Mouse (Mus musculus) stomach, postnatal 0 days (tissue): ENCODE results near the gene Arid3a. TPM values are rescaled to one million over a fixed set of nuclear protein-coding genes. Genes with fewer than 3 reads are reported as not detected.
"Not testable (repeated sequence)": the region's sequence is repeated elsewhere in the genome, so short reads cannot be mapped to it uniquely, and the experiment has no call there.

Experiments
- ATAC-seq: fragments of 200-750 bp; cut with Nextera tagmentation; 2 replicates; pipeline ENCODE4 v1.8.0; 2017; ENCODE audit not compliant: low FRiP score, low TSS enrichment
- DNase-seq: peaks from one replicate; pipeline ENCODE4 v3.0.0-alpha.2; 2016; ENCODE audit warnings: low spot score
- H3K27ac ChIP-seq: fragments of 300-500 bp; sonication (generic); replicated peaks from 2 replicates; pipeline ENCODE4 v1.5.1; 2014; ENCODE audit warnings: mild to moderate bottlenecking, control low read depth
- H3K27me3 ChIP-seq: fragments of 300-500 bp; sonication (generic); 2 replicates; pipeline ENCODE4 v1.6.1; 2014; ENCODE audit warnings: low read length; ENCODE audit not compliant: control insufficient read depth, insufficient read depth
- H3K36me3 ChIP-seq: fragments of 300-500 bp; sonication (generic); 2 replicates; pipeline ENCODE4 v1.6.1; 2014; ENCODE audit warnings: low read length, mixed read lengths; ENCODE audit not compliant: control insufficient read depth, insufficient read depth
- H3K4me1 ChIP-seq: fragments of 300-500 bp; sonication (generic); replicated peaks from 2 replicates; pipeline ENCODE4 v1.6.1; 2014; ENCODE audit warnings: antibody characterized with exemption; ENCODE audit not compliant: control insufficient read depth, insufficient read depth
- H3K4me2 ChIP-seq: fragments of 300-500 bp; sonication (generic); replicated peaks from 2 replicates; pipeline ENCODE4 v1.6.1; 2014; ENCODE audit warnings: low read depth, mild to moderate bottlenecking, control low read depth, moderate library complexity
- H3K4me3 ChIP-seq: fragments of 300-500 bp; sonication (generic); 2 replicates; pipeline ENCODE4 v1.5.1; 2014; ENCODE audit warnings: low read depth, low read length, control low read depth
- H3K9ac ChIP-seq: fragments of 300-500 bp; sonication (generic); 2 replicates; pipeline ENCODE4 v1.6.1; 2014; ENCODE audit warnings: mild to moderate bottlenecking, low read length, control low read depth, mixed read lengths
- H3K9me3 ChIP-seq: fragments of 300-500 bp; sonication (generic); 2 replicates; pipeline ENCODE4 v1.6.1; 2016; ENCODE audit warnings: low read length; ENCODE audit not compliant: control insufficient read depth
- CTCF ChIP-seq: IDR thresholded peaks from 2 replicates; pipeline ENCODE4 v1.5.1; 2016; ENCODE audit warnings: antibody characterized with exemption, low read depth, mild to moderate bottlenecking, moderate library complexity
- EP300 ChIP-seq: optimal IDR thresholded peaks from 2 replicates; pipeline ENCODE3; 2016; ENCODE audit warnings: antibody characterized with exemption
- WGBS: fragments of 180-500 bp; shearing (Covaris S2); extraction: QIAGEN DNeasy Blood & Tissue Kit; methylation state at CpG from one replicate; pipeline ENCODE4 v1.1.7; 2014; 5-methylcytosine and 5-hydroxymethylcytosine counted together
- polyA plus RNA-seq: library from polyadenylated mRNA; unstranded; fragments of >200 nt; fragmentation: Nextera tagmentation; extraction: Ambion mirVana; gene quantifications from 2 replicates; pipeline ENCODE4 v1.2.1, GENCODE M21; 2015

The Arid3a gene
- polyA plus RNA-seq, 1 experiment from 2014 or later = 3.5 TPM

DNA sequence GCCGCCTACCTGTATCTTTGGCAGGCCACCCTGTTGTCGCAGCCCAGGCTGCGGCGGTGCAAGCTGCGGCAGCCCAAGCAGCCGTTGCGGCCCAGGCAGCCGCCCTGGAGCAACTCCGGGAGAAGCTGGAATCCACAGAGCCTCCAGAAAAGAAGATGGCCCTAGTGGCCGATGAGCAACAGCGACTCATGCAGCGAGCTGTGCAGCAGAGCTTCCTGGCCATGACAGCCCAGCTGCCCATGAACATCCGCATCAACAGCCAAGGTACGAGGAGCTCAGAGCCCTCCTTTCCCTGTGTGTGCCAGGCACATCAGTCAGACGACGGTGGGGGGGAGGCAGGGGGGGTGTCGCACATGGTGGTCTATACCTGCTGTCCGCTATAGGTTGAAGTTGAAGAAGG lies 23.8 kb downstream of the Arid3a start:
- ATAC-seq (no peak), DNase-seq (no peak)
- 82% methylated on average over 18 of the region's 18 CpGs for WGBS
- no peak overlapping the region for H3K27ac ChIP-seq
- no peaks in the 10 kb centered on the region for H3K27me3 ChIP-seq
- H3K9ac ChIP-seq = no peak overlapping the region
- peaks cover 24% of the 10 kb centered on the region for H3K36me3 ChIP-seq
- no peaks in the 10 kb centered on the region for H3K9me3 ChIP-seq
- H3K4me1 ChIP-seq = peaks cover 3% of the 10 kb centered on the region; the same call in 1 of the 2 replicates
- no peak overlapping the region for H3K4me2 ChIP-seq
- TF ChIP-seq EP300 (no peak), CTCF (no peak)
- H3K4me3 ChIP-seq = no peak overlapping the region

DNA sequence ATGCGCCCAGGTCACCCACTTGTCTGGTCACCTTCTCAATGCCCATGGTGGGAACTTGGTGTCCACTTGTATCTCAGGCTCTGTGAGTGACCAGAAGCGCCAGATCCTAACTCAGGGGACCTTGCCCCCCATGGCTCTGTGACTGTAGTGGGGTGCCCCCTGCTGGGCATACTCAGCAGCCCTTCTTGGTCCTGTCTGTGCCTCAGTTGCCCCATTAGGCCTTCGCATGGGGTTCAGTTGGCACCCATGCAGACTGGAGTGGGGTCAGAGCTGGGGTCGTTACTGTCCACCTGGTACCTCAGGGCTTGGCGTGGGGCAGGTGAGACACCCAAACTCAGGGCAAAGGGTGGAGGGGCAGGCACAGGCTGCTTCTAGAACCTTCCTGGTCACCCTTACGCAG lies 27.1 kb downstream of the Arid3a start:
- no peaks in the 10 kb centered on the region for H3K27me3 ChIP-seq
- WGBS = 82% methylated on average over 6 of the region's 6 CpGs
- no peak for DNase-seq

DNA sequence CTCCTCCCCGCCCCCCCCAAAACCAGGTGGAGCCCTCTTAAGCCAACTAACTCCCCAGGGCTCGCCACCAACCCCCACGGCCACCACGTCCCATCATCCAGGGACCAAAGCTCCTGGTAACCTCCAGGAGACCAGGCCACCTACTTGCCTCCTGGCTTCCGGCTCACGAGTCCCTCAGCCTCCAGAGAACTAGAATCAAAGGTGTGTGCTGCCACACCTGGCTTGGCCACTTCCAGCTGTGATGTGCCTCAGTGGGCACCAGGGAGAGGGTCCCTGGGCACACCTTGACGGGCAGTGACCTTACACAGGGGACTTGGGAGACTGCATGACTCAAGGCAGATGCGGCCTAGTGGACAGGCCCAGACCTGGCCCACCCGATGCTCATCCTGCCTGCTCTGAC lies 28.8 kb downstream of the Arid3a start:
- Histone ChIP-seq H3K4me2 (no peak overlapping the region), H3K9ac (no peak overlapping the region), H3K27me3 (no peaks in the 10 kb centered on the region), H3K4me1 (no peaks in the 10 kb centered on the region), H3K4me3 (no peak overlapping the region), H3K36me3 (peaks cover 16% of the 10 kb centered on the region; the same call in 1 of the 2 replicates), H3K9me3 (no peaks in the 10 kb centered on the region), H3K27ac (no peak overlapping the region)
- 60% methylated on average over 9 of the region's 9 CpGs for whole genome bisulfite sequencing
- ATAC-seq (no peak), DNase-seq (no peak)
- TF ChIP-seq CTCF (no peak), EP300 (no peak)

More for the DNA sequence above, 27.1 kb downstream of the Arid3a start:
- H3K9me3 ChIP-seq = no peaks in the 10 kb centered on the region
- no peak overlapping the region for H3K4me2 ChIP-seq
- no peak overlapping the region for H3K9ac ChIP-seq
- 0 out of 2 replicates have a peak, but pooled peaks have one; percentile 10 for ATAC-seq
- H3K4me3 ChIP-seq = no peak overlapping the region
- H3K27ac ChIP-seq = no peak overlapping the region
- H3K4me1 ChIP-seq = no peaks in the 10 kb centered on the region
- peaks cover 24% of the 10 kb centered on the region for H3K36me3 ChIP-seq
- TF ChIP-seq CTCF (peak; percentile 79), EP300 (no peak)

DNA sequence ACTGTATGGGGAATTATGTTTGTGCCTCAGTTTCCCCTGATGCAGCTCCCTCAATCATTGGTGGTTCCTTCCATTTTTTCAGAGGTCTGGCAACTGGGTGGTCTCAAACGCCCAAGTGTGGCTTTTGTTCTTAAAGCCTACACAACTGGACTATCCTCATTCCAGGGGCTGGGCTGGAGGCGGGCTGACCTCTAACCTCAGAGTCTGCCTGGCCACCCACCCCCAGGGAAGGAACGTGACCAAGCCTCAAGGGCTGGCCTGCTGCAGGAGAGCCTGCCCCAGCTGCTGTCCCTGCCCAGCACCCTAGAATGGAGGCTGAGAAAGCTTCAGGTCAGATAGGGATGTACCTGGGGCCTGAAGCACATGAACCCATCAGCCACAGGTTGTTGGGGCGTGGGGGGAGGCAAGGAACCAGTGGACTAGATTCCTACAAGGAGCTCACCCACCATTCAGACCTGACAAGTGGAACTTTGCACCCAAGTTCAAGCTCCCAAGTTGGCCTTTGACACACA lies 29.9 kb downstream of the Arid3a start:
- no peak overlapping the region for H3K4me3 ChIP-seq
- H3K27me3 ChIP-seq = no peaks in the 10 kb centered on the region
- peaks cover 7% of the 10 kb centered on the region for H3K36me3 ChIP-seq
- H3K9ac ChIP-seq = no peak overlapping the region
- no peak overlapping the region for H3K4me2 ChIP-seq
- no peaks in the 10 kb centered on the region for H3K9me3 ChIP-seq
- no peak for ATAC-seq
- no peaks in the 10 kb centered on the region for H3K4me1 ChIP-seq
- TF ChIP-seq CTCF = no peak
- no peak for TF ChIP-seq EP300
- no peak overlapping the region for H3K27ac ChIP-seq
- WGBS = 39% methylated on average over 4 of the region's 4 CpGs
- no peak for DNase-seq

DNA sequence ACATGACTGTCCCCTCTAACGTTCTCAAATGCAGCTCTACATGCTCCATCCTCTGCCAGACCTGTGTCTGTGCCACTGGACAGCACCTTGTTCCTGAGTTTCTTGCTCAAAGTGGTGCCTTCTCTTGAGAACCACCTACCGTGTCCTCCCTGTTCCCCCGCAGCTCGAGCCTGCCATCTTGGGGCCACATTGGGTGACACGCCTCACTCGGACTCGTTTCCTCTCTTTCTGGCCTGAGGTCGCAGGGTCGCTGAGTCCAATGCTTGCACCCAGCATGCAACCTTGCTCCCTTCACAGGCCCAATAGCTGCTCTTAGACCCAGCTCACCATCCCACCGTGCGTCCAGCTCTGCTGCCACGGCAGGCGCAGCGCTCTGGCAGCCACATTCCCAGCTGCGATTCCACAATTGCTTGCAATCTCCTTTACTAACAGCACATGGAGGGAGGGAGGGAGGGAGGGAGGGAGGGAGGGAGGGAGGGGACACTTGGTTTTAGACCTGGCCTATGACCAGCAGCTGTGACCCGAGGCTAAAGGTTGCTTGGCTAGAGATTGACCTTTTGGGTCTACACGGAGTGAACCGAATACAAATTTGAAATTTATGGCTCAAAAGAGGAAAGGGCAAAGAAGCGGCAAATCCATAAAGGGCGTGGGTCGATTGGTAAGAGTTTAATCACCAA lies 31.4 kb downstream of the Arid3a start:
- DNase-seq (peak; percentile 84), ATAC-seq (peak; percentile 19; the same call in 1 of the 2 replicates)
- no peak overlapping the region for H3K27ac ChIP-seq
- H3K4me2 ChIP-seq = peak overlapping the region; percentile 23; the same call in 1 of the 2 replicates
- no peaks in the 10 kb centered on the region for H3K4me1 ChIP-seq
- H3K9ac ChIP-seq = no peak overlapping the region
- no peaks in the 10 kb centered on the region for H3K27me3 ChIP-seq
- H3K36me3 ChIP-seq = peaks cover 6% of the 10 kb centered on the region; the same call in 1 of the 2 replicates
- TF ChIP-seq CTCF (peak; percentile 99), EP300 (no peak)
- H3K4me3 ChIP-seq = no peak overlapping the region
- 15% methylated on average over 21 of the region's 21 CpGs for WGBS
- no peaks in the 10 kb centered on the region for H3K9me3 ChIP-seq

DNA sequence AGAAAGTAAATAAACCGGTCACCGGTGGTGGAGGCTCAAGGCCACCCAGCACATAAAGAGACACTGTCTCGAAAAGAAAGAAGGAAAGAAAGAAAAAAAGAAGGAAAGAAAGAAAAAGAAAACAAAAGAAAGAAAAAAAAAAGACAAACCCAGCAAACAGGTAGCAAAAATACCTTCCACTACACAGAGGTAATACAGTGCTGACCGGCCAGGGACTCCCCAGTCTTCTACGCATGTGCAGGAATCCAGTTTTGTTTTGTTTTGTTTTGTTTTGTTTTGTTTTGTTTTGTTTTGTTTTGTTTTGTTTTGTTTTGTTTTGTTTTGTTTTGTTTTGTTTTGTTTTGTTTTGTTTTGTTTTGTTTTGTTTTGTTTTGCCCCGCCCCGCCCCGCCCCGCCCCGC lies 32.6 kb downstream of the Arid3a start:
- WGBS = 26% methylated on average over 10 of the region's 10 CpGs
- ATAC-seq, H3K27me3 ChIP-seq, H3K27ac ChIP-seq, H3K9me3 ChIP-seq, H3K4me1 ChIP-seq, H3K36me3 ChIP-seq, H3K9ac ChIP-seq, DNase-seq: not testable (repeated sequence)
- Histone ChIP-seq H3K4me3 (peak overlapping the region; percentile 86; the same call in 1 of the 2 replicates), H3K4me2 (peak overlapping the region; percentile 32)
